Mouse (Mus musculus) c-Kit-positive CD71-positive TER-119-negative erythroid progenitor cells, embryonic 14.5 days (primary cell): ENCODE measurements around the gene Atg2a.
"Not testable (repeated sequence)": the region's sequence is repeated elsewhere in the genome, so short reads cannot be mapped to it uniquely, and the experiment has no call there.

ENCODE experiments used
- DNase-seq: peaks from one replicate; pipeline ENCODE4 v3.0.0-alpha.2; 2013; ENCODE audit warnings: low read depth

Atg2a gene

GRCm38 (mm10) chr19:6276426-6277421 lies 35.3 kb downstream of the Atg2a start, which contains the start of gene Ehd1:
Gene Ehd1, plus strand, starts transcription at chr19:6276725.
- DNase-seq = peak; percentile 97

GRCm38 (mm10) chr19:6277661-6278438 lies 36.4 kb downstream of the Atg2a start:
- DNase-seq = no peak

- no peak for DNase-seq
Observed at GRCm38 (mm10) chr19:6278439-6279073, 37.1 kb downstream of the Atg2a start.

- DNase-seq = no peak
Observed at GRCm38 (mm10) chr19:6279481-6280144, 38.1 kb downstream of the Atg2a start.

GRCm38 (mm10) chr19:6280554-6280953 lies 39.1 kb downstream of the Atg2a start:
- DNase-seq = no peak

GRCm38 (mm10) chr19:6281122-6282020 lies 39.9 kb downstream of the Atg2a start:
- no peak for DNase-seq

- DNase-seq = no peak
Observed at GRCm38 (mm10) chr19:6283001-6283400, 41.5 kb downstream of the Atg2a start.

- peak; percentile 77 for DNase-seq
Observed at GRCm38 (mm10) chr19:6284502-6284901, 43.0 kb downstream of the Atg2a start.

- DNase-seq = no peak
Observed at GRCm38 (mm10) chr19:6285226-6285625, 43.8 kb downstream of the Atg2a start.

- DNase-seq = no peak
Observed at GRCm38 (mm10) chr19:6285632-6286433, 44.4 kb downstream of the Atg2a start.

GRCm38 (mm10) chr19:6286434-6287401 lies 45.2 kb downstream of the Atg2a start:
- DNase-seq = no peak

GRCm38 (mm10) chr19:6288236-6288894 lies 46.9 kb downstream of the Atg2a start:
- no peak for DNase-seq

GRCm38 (mm10) chr19:6289696-6290238 lies 48.3 kb downstream of the Atg2a start:
- DNase-seq = no peak

GRCm38 (mm10) chr19:6290720-6291116 lies 49.2 kb downstream of the Atg2a start:
- DNase-seq = not testable (repeated sequence)

- DNase-seq = no peak
Observed at GRCm38 (mm10) chr19:6291117-6291781, 49.8 kb downstream of the Atg2a start.

- no peak for DNase-seq
Observed at GRCm38 (mm10) chr19:6292262-6292661, 50.8 kb downstream of the Atg2a start.

GRCm38 (mm10) chr19:6294301-6294700 lies 52.8 kb downstream of the Atg2a start:
- DNase-seq = no peak
